Mouse (Mus musculus): ENCODE data around the gene Eif2b4.
"Not testable (repeated sequence)": the region's sequence is repeated elsewhere in the genome, so short reads cannot be mapped to it uniquely, and the experiment has no call there.

The Eif2b4 gene

GRCm38 (mm10) chr5:31192939-31193630, at the start of gene Eif2b4, which contains the start of gene Snx17:
Gene Eif2b4 (minus strand): TSS chr5:31193430.
Gene Snx17 (plus strand): TSS chr5:31193227.
- DNase-seq = peak; percentile 99

GRCm38 (mm10) chr5:31242191-31242590, 49.0 kb upstream of the Eif2b4 start:
- DNase-seq = no peak

GRCm38 (mm10) chr5:31241522-31242034, 48.3 kb upstream of the Eif2b4 start:
- no peak for DNase-seq

- peak; percentile 98 for DNase-seq
These were observed 47.6 kb upstream of the Eif2b4 start, which contains the start of the genes Nrbp1 and Gm9970 for GRCm38 (mm10) chr5:31240637-31241521. Gene Nrbp1 (plus strand): TSS chr5:31240864. Gene Gm9970 (minus strand): TSS chr5:31241232.

GRCm38 (mm10) chr5:31226641-31227040, 33.4 kb upstream of the Eif2b4 start:
- no peak for DNase-seq

GRCm38 (mm10) chr5:31222696-31223095, 29.5 kb upstream of the Eif2b4 start:
- no peak for DNase-seq

- DNase-seq = peak; percentile 69
These were observed 28.2 kb upstream of the Eif2b4 start for GRCm38 (mm10) chr5:31221304-31221945.

- DNase-seq = peak; percentile 99
These were observed 27.4 kb upstream of the Eif2b4 start, which contains the start of gene Ppm1g for GRCm38 (mm10) chr5:31220448-31221303. Gene Ppm1g (minus strand): TSS chr5:31220687.

GRCm38 (mm10) chr5:31219911-31220447, 26.7 kb upstream of the Eif2b4 start:
- DNase-seq = peak; percentile 71

- DNase-seq = no peak
These were observed 26.2 kb upstream of the Eif2b4 start for GRCm38 (mm10) chr5:31219474-31219873.

GRCm38 (mm10) chr5:31219070-31219469, 25.8 kb upstream of the Eif2b4 start:
- peak; percentile 45 for DNase-seq

GRCm38 (mm10) chr5:31218294-31218693, 25.1 kb upstream of the Eif2b4 start:
- no peak for DNase-seq

GRCm38 (mm10) chr5:31216554-31216953, 23.3 kb upstream of the Eif2b4 start:
- DNase-seq = not testable (repeated sequence)

- no peak for DNase-seq
These were observed 11.2 kb upstream of the Eif2b4 start for GRCm38 (mm10) chr5:31204421-31204820.

- DNase-seq = no peak
These were observed 10.6 kb upstream of the Eif2b4 start for GRCm38 (mm10) chr5:31203866-31204265.

GRCm38 (mm10) chr5:31202933-31203332, 9.7 kb upstream of the Eif2b4 start:
- no peak for DNase-seq

- peak; percentile 96 for DNase-seq
These were observed 8.7 kb upstream of the Eif2b4 start, which contains the start of gene Zfp513 for GRCm38 (mm10) chr5:31201742-31202590. Gene Zfp513 (minus strand): TSS chr5:31202303.

GRCm38 (mm10) chr5:31201042-31201741, 8.0 kb upstream of the Eif2b4 start:
- DNase-seq = no peak

- DNase-seq = peak; percentile 47
These were observed 7.1 kb upstream of the Eif2b4 start for GRCm38 (mm10) chr5:31200327-31200768.

- peak; percentile 44 for DNase-seq
These were observed 6.7 kb upstream of the Eif2b4 start for GRCm38 (mm10) chr5:31199893-31200292.
